Mouse (Mus musculus) embryonic facial prominence, embryonic 15.5 days (tissue): Measurements from ENCODE around the gene Tcirg1. TPM values are rescaled to one million over a fixed set of nuclear protein-coding genes. Genes with fewer than 3 reads are reported as not detected.

Source experiments
- ATAC-seq: fragments of 200-750 bp; cut with Nextera tagmentation; 2 replicates; pipeline ENCODE4 v1.8.0; 2017; ENCODE audit warnings: low read depth, moderate TSS enrichment; ENCODE audit not compliant: insufficient number of reproducible peaks, low FRiP score, low TSS enrichment
- H3K27ac ChIP-seq: fragments of 300-500 bp; sonication (generic); replicated peaks from 2 replicates; pipeline ENCODE4 v1.5.1; 2015; ENCODE audit warnings: mild to moderate bottlenecking, inconsistent platforms
- H3K27me3 ChIP-seq: fragments of 300-500 bp; sonication (generic); 2 replicates; pipeline ENCODE4 v1.6.1; 2015; ENCODE audit warnings: inconsistent platforms
- H3K36me3 ChIP-seq: fragments of 300-500 bp; sonication (generic); 2 replicates; pipeline ENCODE4 v1.6.1; 2015; ENCODE audit warnings: mild to moderate bottlenecking, inconsistent platforms
- H3K4me1 ChIP-seq: fragments of 300-500 bp; sonication (generic); 2 replicates; pipeline ENCODE4 v1.6.1; 2015; ENCODE audit warnings: inconsistent platforms
- H3K4me2 ChIP-seq: fragments of 300-500 bp; sonication (generic); replicated peaks from 2 replicates; pipeline ENCODE4 v1.6.1; 2015; ENCODE audit warnings: mild to moderate bottlenecking, inconsistent platforms
- H3K4me3 ChIP-seq: fragments of 300-500 bp; sonication (generic); replicated peaks from 2 replicates; pipeline ENCODE4 v1.5.1; 2015; ENCODE audit warnings: mild to moderate bottlenecking, inconsistent platforms
- H3K9ac ChIP-seq: fragments of 300-500 bp; sonication (generic); 2 replicates; pipeline ENCODE4 v1.6.1; 2015; ENCODE audit warnings: inconsistent platforms
- H3K9me3 ChIP-seq: fragments of 300-500 bp; sonication (generic); replicated peaks from 2 replicates; pipeline ENCODE4 v1.6.1; 2016; ENCODE audit warnings: inconsistent platforms
- WGBS: fragments of 180-500 bp; shearing (Covaris S2); methylation state at CpG from one replicate; pipeline ENCODE4 v1.1.7; 2015; 5-methylcytosine and 5-hydroxymethylcytosine counted together
- polyA plus RNA-seq: library from polyadenylated mRNA; unstranded; fragments of >200 nt; fragmentation: Nextera tagmentation; extraction: Ambion mirVana; gene quantifications from 2 replicates; pipeline ENCODE4 v1.2.1, GENCODE M21; 2015

Tcirg1 gene
- polyA plus RNA-seq, 1 experiment from 2014 or later = 64.3 TPM

DNA sequence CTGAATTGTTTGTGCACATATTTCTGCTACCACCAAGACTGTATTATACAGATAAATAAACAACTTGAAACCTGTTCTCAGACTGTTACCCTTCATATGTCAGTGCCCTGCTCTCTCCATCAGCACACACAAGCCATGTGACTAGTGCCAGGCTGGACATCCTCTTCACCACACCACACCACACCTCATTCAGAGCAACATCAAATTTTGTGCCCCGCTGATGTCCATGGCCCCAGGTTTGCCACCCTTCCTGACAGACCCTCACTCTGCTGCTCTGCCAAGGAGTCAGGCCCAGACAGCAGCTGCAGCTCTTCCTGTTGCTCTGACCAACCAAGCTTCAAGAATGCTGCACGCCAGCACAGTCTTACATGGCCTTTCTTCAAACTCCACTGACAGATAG, 12.6 kb downstream of the Tcirg1 start:
- Histone ChIP-seq H3K4me1 (no peaks in the 10 kb centered on the region), H3K36me3 (peaks cover 94% of the 10 kb centered on the region), H3K4me2 (no peak overlapping the region), H3K27me3 (no peaks in the 10 kb centered on the region), H3K27ac (no peak overlapping the region), H3K4me3 (no peak overlapping the region), H3K9me3 (no peaks in the 10 kb centered on the region), H3K9ac (no peak overlapping the region)
- no peak for ATAC-seq
- 84% methylated on average over 2 of the region's 2 CpGs for WGBS

DNA sequence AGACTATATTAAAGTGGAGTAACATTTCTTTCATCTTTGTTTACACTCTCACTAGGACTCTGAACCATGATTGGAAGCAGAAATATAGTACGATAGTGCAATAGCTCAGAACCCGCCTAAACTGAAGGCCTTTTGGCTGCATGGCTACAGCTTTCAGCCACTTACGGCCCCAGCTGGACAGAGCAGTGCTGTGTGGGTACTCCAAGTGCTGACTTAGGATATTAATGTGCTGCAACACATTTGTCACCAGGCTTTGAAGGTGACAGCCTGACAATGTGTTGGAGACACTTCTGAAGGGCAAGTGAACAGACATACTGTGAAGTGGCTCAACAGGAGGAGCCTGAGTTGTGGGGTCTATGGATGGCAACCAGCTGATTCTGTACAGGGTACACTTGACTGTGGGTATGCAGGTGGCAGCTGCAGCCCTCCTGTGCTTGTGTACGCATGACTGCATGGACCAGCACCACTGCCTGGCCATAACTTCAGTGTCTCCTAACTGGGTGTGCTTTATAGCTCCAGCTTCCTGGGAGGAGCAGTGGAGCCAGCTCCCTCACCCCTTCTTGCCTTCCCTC, 13.3 kb downstream of the Tcirg1 start:
- H3K27me3 ChIP-seq = no peaks in the 10 kb centered on the region
- H3K4me2 ChIP-seq = no peak overlapping the region
- H3K4me3 ChIP-seq = no peak overlapping the region
- no peaks in the 10 kb centered on the region for H3K4me1 ChIP-seq
- WGBS = 89% methylated on average over 4 of the region's 4 CpGs
- ATAC-seq = no peak
- H3K27ac ChIP-seq = no peak overlapping the region; the same call in 1 of the 2 replicates
- no peak overlapping the region for H3K9ac ChIP-seq
- peaks cover 94% of the 10 kb centered on the region for H3K36me3 ChIP-seq
- H3K9me3 ChIP-seq = no peaks in the 10 kb centered on the region

DNA sequence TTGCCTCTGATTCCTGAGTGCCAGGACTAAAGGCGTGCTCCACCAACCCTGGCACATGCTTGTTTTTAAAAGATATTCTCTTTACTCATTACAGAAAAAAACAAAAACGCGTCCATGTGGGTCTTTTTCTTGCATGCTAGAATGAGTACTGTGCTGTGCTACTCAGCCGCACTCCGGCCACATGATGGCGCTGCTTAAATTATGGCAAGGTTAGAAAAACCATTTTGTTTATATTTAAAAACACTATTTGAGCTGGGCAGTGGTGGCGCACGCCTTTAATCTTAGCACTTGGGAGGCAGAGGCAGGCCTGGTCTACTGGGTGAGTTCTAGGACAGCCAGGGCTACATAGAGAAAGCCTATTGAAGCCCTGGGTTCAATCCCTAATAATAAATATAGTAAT, 16.8 kb downstream of the Tcirg1 start:
- Histone ChIP-seq H3K4me2 (no peak overlapping the region), H3K4me3 (no peak overlapping the region), H3K27me3 (no peaks in the 10 kb centered on the region), H3K27ac (no peak overlapping the region), H3K9me3 (no peaks in the 10 kb centered on the region), H3K36me3 (peaks cover 81% of the 10 kb centered on the region), H3K4me1 (no peaks in the 10 kb centered on the region), H3K9ac (no peak overlapping the region)
- no peak for ATAC-seq
- WGBS = 81% methylated on average over 8 of the region's 8 CpGs

DNA sequence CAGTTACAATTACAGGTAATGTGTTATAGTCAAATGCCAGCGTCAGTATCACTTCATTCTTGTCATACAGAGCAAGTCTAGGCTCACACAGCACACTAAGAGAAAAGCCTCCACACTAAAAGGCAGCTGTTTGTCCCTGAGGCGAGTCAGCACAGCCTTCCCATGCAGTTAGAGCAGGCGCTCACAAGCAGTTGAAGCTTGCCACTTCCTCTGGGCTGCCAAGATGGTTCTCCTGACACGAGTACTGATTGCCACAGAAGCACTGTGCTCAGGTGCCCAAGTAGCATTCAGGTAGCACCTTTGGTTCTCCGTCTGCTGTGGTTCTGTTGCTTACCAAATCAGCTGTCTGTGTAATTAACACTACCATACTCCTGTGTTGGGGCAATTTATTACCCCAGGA, 17.8 kb downstream of the Tcirg1 start:
- Histone ChIP-seq H3K27me3 (no peaks in the 10 kb centered on the region), H3K4me2 (no peak overlapping the region), H3K36me3 (peaks cover 74% of the 10 kb centered on the region), H3K9ac (no peak overlapping the region), H3K4me3 (no peak overlapping the region), H3K9me3 (no peaks in the 10 kb centered on the region), H3K27ac (no peak overlapping the region), H3K4me1 (no peaks in the 10 kb centered on the region)
- no peak for ATAC-seq
- WGBS = 71% methylated on average over 5 of the region's 5 CpGs

DNA sequence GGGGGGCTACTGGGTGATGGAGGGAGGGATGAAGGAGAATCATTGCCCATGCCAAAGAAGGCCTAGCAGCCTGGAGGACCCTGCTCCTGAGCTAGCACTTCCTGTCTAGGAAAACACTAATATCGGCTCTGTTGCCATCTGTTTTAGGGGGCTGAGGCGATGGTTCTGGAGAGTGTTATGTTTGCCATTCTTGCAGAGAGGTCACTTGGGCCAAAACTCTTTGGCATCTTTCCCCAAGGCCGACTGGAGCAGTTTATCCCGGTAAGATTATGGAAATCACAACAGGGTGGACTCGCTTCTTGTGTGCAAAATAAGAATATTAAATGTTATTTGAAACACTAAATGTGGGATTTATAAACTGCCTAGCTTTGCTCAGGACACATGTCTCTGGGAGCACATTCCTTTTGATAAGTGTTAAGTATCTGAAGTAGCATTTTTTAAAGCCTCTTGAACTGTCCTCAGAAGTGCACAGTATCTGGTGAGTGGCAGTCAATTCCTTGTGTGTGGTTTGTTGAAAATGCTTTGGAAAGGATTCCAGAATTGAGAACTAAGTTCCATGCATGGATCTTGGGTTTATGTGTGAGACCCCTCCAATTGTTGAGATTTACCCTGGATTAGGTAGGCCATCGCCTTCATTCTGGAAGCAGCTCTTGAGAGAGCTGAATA, 22.5 kb downstream of the Tcirg1 start:
- Histone ChIP-seq H3K27ac (0 out of 2 replicates have a peak overlapping the region, but pooled peaks have one; percentile 11), H3K4me3 (no peak overlapping the region), H3K36me3 (peaks cover 30% of the 10 kb centered on the region), H3K9me3 (no peaks in the 10 kb centered on the region), H3K4me1 (0 out of 2 replicates have a peak, but pooled peaks cover 10% of the 10 kb centered on the region), H3K9ac (no peak overlapping the region), H3K27me3 (no peaks in the 10 kb centered on the region), H3K4me2 (no peak overlapping the region)
- no peak for ATAC-seq
- 57% methylated on average over 6 of the region's 6 CpGs for WGBS

DNA sequence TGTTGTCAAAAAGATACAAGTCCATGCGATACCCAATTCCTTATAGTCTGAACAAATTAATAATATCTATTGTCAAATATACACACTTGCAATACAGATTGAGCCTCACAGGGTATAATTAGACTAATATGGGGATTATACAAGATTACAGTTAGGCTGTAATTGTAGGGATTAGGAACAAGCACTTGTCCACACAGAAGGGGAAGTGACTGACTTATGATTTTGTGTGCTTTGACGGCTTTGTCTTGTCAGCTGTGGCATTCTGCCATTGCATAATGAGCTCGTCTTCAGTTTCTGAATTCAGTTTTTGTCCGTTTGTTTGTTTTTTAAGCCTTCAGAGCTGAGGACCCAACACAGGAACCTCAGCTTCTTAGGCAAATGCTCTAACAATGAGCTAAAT, 24.7 kb downstream of the Tcirg1 start:
- H3K27me3 ChIP-seq = no peaks in the 10 kb centered on the region
- H3K36me3 ChIP-seq = peaks cover 16% of the 10 kb centered on the region
- no peak overlapping the region for H3K27ac ChIP-seq
- WGBS = 60% methylated on average over 4 of the region's 4 CpGs
- no peaks in the 10 kb centered on the region for H3K9me3 ChIP-seq
- H3K9ac ChIP-seq = no peak overlapping the region
- H3K4me3 ChIP-seq = no peak overlapping the region
- H3K4me2 ChIP-seq = no peak overlapping the region
- no peak for ATAC-seq
- H3K4me1 ChIP-seq = 0 out of 2 replicates have a peak, but pooled peaks cover 10% of the 10 kb centered on the region

DNA sequence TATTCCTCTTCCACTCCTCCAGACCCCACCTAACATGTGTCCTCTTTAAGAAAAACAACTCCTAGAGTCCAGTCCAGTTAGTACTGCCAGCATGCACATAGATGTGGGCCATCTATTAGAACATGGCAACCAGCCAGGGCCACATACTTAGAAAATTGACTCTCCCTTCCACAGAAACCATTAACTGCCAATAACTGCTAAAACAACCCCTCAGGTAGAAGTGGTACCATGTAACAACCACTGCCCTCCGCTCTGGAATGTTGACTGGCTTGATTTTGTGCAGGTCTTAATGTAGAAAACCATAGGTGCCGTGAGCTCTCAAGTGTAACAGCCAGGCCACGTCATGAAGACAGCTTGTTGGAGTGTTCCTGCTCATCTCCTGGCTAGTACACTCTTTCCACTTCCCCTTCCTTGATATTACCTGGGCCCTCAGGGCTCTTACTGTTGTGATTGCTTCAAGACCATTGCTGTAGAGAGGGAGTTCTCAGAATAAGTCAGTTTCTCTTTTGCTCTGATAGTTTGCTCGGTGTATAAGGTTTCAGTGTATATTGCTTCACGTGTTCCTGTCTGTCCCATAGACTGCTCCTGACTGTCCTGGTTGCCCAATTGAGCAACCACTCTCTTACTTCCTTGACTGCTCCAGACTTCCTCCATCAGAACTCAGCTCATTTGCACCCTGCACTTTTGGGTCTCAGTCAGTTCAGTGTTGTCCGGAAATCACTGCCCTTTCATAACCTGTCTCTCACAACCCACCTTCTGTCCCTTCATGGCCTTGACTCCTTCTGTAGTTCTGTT, 26.7 kb downstream of the Tcirg1 start:
- no peak for ATAC-seq
- H3K4me2 ChIP-seq = no peak overlapping the region
- WGBS = 79% methylated on average over 6 of the region's 6 CpGs
- H3K27ac ChIP-seq = no peak overlapping the region
- H3K36me3 ChIP-seq = peaks cover 5% of the 10 kb centered on the region; the same call in 1 of the 2 replicates
- peaks cover 17% of the 10 kb centered on the region; the same call in 1 of the 2 replicates for H3K4me1 ChIP-seq
- H3K9ac ChIP-seq = no peak overlapping the region
- no peaks in the 10 kb centered on the region for H3K9me3 ChIP-seq
- H3K27me3 ChIP-seq = no peaks in the 10 kb centered on the region
- no peak overlapping the region for H3K4me3 ChIP-seq

DNA sequence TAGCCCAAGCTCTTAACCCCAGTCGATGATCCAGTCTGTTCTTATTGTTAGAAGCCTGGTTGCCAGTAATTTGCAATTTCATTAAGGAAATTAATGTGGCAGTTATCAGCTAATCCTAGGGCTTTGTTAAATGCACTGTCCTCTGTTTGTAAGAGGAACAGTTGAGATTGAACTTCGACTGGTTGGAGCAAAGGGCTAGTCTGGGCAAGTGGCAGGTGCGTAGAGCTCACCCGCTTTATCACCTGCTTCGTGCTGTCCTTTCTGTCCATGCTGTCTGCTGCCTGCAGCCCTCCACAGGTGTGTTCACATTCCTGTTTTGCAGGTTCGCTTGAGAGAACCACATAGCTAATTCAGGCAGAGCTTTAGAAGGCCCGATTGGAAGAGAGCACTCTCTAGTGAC, 31.9 kb downstream of the Tcirg1 start:
- ATAC-seq = no peak
- Histone ChIP-seq H3K4me3 (no peak overlapping the region), H3K4me1 (peaks cover 31% of the 10 kb centered on the region), H3K4me2 (no peak overlapping the region), H3K27me3 (no peaks in the 10 kb centered on the region), H3K27ac (no peak overlapping the region), H3K9me3 (no peaks in the 10 kb centered on the region), H3K36me3 (no peaks in the 10 kb centered on the region), H3K9ac (no peak overlapping the region)
- 68% methylated on average over 7 of the region's 7 CpGs for WGBS

DNA sequence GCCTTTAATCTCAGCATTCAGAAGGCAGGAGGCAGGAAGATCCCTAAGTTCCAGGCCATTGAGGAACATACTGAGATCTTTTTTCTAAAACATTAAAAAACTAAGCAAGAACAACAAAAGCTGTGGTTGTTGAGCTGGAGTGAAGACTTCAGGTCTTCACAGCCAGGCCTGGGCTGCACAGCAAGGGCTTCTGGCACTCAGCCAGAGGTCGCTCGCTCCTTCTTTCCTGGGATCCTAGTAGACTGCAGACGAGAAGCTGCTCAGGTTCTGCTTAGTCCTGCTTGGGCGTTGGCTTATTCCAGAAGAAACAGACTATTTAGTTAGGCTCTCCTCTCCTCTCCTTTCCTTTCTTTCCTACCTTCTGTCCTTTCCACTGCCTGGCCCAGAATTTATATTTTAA, 34.6 kb downstream of the Tcirg1 start:
- Histone ChIP-seq H3K9me3 (no peaks in the 10 kb centered on the region), H3K36me3 (no peaks in the 10 kb centered on the region), H3K4me2 (no peak overlapping the region), H3K4me3 (no peak overlapping the region), H3K27ac (no peak overlapping the region), H3K27me3 (no peaks in the 10 kb centered on the region), H3K4me1 (peaks cover 35% of the 10 kb centered on the region), H3K9ac (no peak overlapping the region)
- WGBS = 73% methylated on average over 4 of the region's 4 CpGs
- no peak for ATAC-seq

DNA sequence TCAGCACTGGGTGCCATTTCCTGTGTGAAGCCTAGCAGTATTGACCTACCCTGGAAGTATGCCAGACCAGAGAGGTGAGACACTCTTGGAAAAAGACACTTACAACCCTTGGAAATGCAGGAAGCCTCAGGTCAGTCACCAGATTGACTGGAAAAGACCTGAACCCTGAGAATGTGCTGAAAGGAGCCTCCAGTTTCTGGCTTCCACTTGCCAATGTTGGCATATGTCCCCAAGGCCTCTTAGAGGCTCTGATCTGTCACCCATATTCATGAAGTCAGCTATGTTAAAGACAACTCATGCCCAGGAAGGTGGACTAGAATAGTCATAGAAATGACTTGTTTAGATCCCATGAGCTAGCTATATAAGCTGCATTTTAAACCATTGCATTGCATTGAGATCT, 35.5 kb downstream of the Tcirg1 start:
- Histone ChIP-seq H3K9ac (no peak overlapping the region), H3K9me3 (no peaks in the 10 kb centered on the region), H3K27ac (0 out of 2 replicates have a peak overlapping the region, but pooled peaks have one; percentile 28), H3K27me3 (no peaks in the 10 kb centered on the region), H3K4me3 (no peak overlapping the region), H3K4me2 (no peak overlapping the region), H3K4me1 (peaks cover 35% of the 10 kb centered on the region), H3K36me3 (peaks cover under 1% of the 10 kb centered on the region; the same call in 1 of the 2 replicates)
- no peak for ATAC-seq

DNA sequence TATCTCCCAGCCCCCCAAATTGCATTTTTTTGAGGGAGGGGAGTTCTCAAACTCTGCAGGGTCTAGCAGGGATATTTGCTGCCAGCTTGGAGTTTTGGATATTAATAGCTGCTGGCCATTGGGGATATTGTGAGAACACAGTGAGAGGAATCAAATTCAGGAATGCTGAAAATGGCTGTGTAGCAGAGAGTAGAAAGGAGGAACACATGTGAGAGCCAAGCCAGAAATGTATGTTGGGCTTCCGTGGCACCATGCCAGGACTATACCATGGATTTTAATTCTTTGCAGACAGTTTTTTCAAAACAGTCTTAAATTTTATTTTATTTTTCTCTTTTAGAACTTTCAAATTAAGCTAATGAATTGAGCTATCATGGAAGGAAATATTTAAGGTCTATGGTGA, 38.6 kb downstream of the Tcirg1 start:
- Histone ChIP-seq H3K4me3 (no peak overlapping the region), H3K9ac (no peak overlapping the region), H3K27ac (peak overlapping the region; percentile 81; the same call in 1 of the 2 replicates), H3K36me3 (peaks cover 13% of the 10 kb centered on the region), H3K27me3 (no peaks in the 10 kb centered on the region), H3K4me2 (no peak overlapping the region), H3K9me3 (no peaks in the 10 kb centered on the region), H3K4me1 (peaks cover 25% of the 10 kb centered on the region)
- ATAC-seq = peak; percentile 43; the same call in 1 of the 2 replicates
- WGBS = 32% methylated on average over 1 of the region's 1 CpGs
